Mouse (Mus musculus): ENCODE data around the gene Supt3.
A peak's percentile ranks its signal among the peaks of the same experiment; 100 is the strongest.

Gene Supt3

GRCm38 (mm10) chr17:44963051-44963798 lies 186.3 kb downstream of the Supt3 start:
- no peak for DNase-seq (ENCODE audit: low spot score in 2 of 2)

- no peak for DNase-seq (ENCODE audit: low spot score in 2 of 2)
These were observed 190.2 kb downstream of the Supt3 start for GRCm38 (mm10) chr17:44967186-44967585.

- no peak for DNase-seq (ENCODE audit: low spot score in 2 of 2)
These were observed 193.3 kb downstream of the Supt3 start for GRCm38 (mm10) chr17:44970255-44970654.

GRCm38 (mm10) chr17:44973489-44973888 lies 196.5 kb downstream of the Supt3 start:
- peak; percentile 30 to 68 for DNase-seq (ENCODE audit: low spot score in 2 of 2)

GRCm38 (mm10) chr17:44977690-44978089 lies 200.7 kb downstream of the Supt3 start:
- DNase-seq (ENCODE audit: low spot score in 2 of 2): no peak

- DNase-seq (ENCODE audit: low spot score in 2 of 2): no peak
These were observed 211.0 kb downstream of the Supt3 start for GRCm38 (mm10) chr17:44987964-44988363.

- no peak for DNase-seq (ENCODE audit: low spot score in 2 of 2)
These were observed 226.4 kb downstream of the Supt3 start for GRCm38 (mm10) chr17:45003311-45003710.

- no peak for DNase-seq (ENCODE audit: low spot score in 2 of 2)
These were observed 227.7 kb downstream of the Supt3 start for GRCm38 (mm10) chr17:45004477-45005170.

- no peak for DNase-seq (ENCODE audit: low spot score in 2 of 2)
These were observed 230.5 kb downstream of the Supt3 start for GRCm38 (mm10) chr17:45007461-45007860.

- no peak for DNase-seq (ENCODE audit: low spot score in 2 of 2)
These were observed 231.7 kb downstream of the Supt3 start for GRCm38 (mm10) chr17:45008663-45009062.

GRCm38 (mm10) chr17:45010409-45010808 lies 233.5 kb downstream of the Supt3 start:
- DNase-seq (ENCODE audit: low spot score in 2 of 2): no peak

GRCm38 (mm10) chr17:45016746-45017145 lies 239.8 kb downstream of the Supt3 start:
- DNase-seq (ENCODE audit: low spot score in 2 of 2): no peak

- no peak for DNase-seq (ENCODE audit: low spot score in 2 of 2)
These were observed 243.4 kb downstream of the Supt3 start for GRCm38 (mm10) chr17:45020155-45020930.

GRCm38 (mm10) chr17:45028441-45028840 lies 251.5 kb downstream of the Supt3 start:
- no peak for DNase-seq (ENCODE audit: low spot score in 2 of 2)

GRCm38 (mm10) chr17:45029106-45029505 lies 252.2 kb downstream of the Supt3 start:
- DNase-seq (ENCODE audit: low spot score in 2 of 2): peak in 1 of 2 experiments; percentile 7

- peak in 1 of 2 experiments; percentile 28 for DNase-seq (ENCODE audit: low spot score in 2 of 2)
These were observed 255.3 kb downstream of the Supt3 start for GRCm38 (mm10) chr17:45032209-45032608.

GRCm38 (mm10) chr17:45033617-45034016 lies 256.7 kb downstream of the Supt3 start:
- peak in 1 of 2 experiments; percentile 40 for DNase-seq (ENCODE audit: low spot score in 2 of 2)

GRCm38 (mm10) chr17:45041084-45041483 lies 264.1 kb downstream of the Supt3 start:
- peak in 1 of 2 experiments; percentile 14 for DNase-seq (ENCODE audit: low spot score in 2 of 2)

GRCm38 (mm10) chr17:45045804-45046203 lies 268.9 kb downstream of the Supt3 start:
- DNase-seq (ENCODE audit: low spot score in 2 of 2): peak; percentile 27 to 73

GRCm38 (mm10) chr17:45046583-45046982 lies 269.6 kb downstream of the Supt3 start:
- no peak for DNase-seq (ENCODE audit: low spot score in 2 of 2)

- no peak for DNase-seq (ENCODE audit: low spot score in 2 of 2)
These were observed 270.3 kb downstream of the Supt3 start for GRCm38 (mm10) chr17:45047236-45047635.

- DNase-seq (ENCODE audit: low spot score in 2 of 2): no peak
These were observed 275.0 kb downstream of the Supt3 start for GRCm38 (mm10) chr17:45051971-45052370.

Measured in spleen, postnatal 4 days (tissue).